Mouse (Mus musculus) liver, embryonic 11.5 days (tissue): ENCODE measurements around the gene Ccdc54. TPM values are rescaled to one million over a fixed set of nuclear protein-coding genes. Genes with fewer than 3 reads are reported as not detected.
A peak's percentile ranks its signal among the peaks of the same experiment; 100 is the strongest.

Experiments used
- ATAC-seq: fragments of 200-750 bp; cut with Nextera tagmentation; replicated peaks from 2 replicates; pipeline ENCODE4 v1.8.0; 2017; ENCODE audit warnings: moderate number of reproducible peaks, mild to moderate bottlenecking, moderate TSS enrichment, moderate library complexity; ENCODE audit not compliant: low FRiP score
- DNase-seq: peaks from one replicate; pipeline ENCODE4 v3.0.0-alpha.2; 2017; ENCODE audit warnings: low spot score
- H3K27ac ChIP-seq: fragments of 300-500 bp; sonication (generic); 2 replicates; pipeline ENCODE4 v1.5.1; 2014; ENCODE audit warnings: mild to moderate bottlenecking, low read depth, low read length, control low read depth
- H3K27me3 ChIP-seq: fragments of 300-500 bp; sonication (generic); replicated peaks from 2 replicates; pipeline ENCODE4 v1.6.1; 2014; ENCODE audit warnings: low read length, mixed read lengths; ENCODE audit not compliant: control insufficient read depth, insufficient read depth
- H3K36me3 ChIP-seq: fragments of 300-500 bp; sonication (generic); 2 replicates; pipeline ENCODE4 v1.6.1; 2014; ENCODE audit warnings: mild to moderate bottlenecking, low read length, moderate library complexity, mixed read lengths; ENCODE audit not compliant: control insufficient read depth, insufficient read depth
- H3K4me1 ChIP-seq: fragments of 300-500 bp; sonication (generic); replicated peaks from 2 replicates; pipeline ENCODE4 v1.6.1; 2014; ENCODE audit warnings: low read length, mixed read lengths; ENCODE audit not compliant: control insufficient read depth, insufficient read depth
- H3K4me2 ChIP-seq: fragments of 300-500 bp; sonication (generic); 2 replicates; pipeline ENCODE4 v1.6.1; 2014; ENCODE audit warnings: mild to moderate bottlenecking, control low read depth, moderate library complexity
- H3K4me3 ChIP-seq: fragments of 300-500 bp; sonication (generic); 2 replicates; pipeline ENCODE4 v1.5.1; 2014; ENCODE audit warnings: low read depth, low read length, control low read depth
- H3K9ac ChIP-seq: fragments of 300-500 bp; sonication (generic); 2 replicates; pipeline ENCODE4 v1.6.1; 2014; ENCODE audit warnings: low read depth, low read length, control low read depth
- H3K9me3 ChIP-seq: fragments of 300-500 bp; sonication (generic); 2 replicates; pipeline ENCODE4 v1.6.1; 2016; ENCODE audit warnings: low read length, inconsistent platforms, mixed read lengths; ENCODE audit not compliant: control insufficient read depth
- WGBS: fragments of 180-500 bp; shearing (Covaris S2); extraction: QIAGEN DNeasy Blood & Tissue Kit; methylation state at CpG from one replicate; pipeline ENCODE4 v1.1.7; 2014; 5-methylcytosine and 5-hydroxymethylcytosine counted together
- polyA plus RNA-seq: library from polyadenylated mRNA; unstranded; fragments of >200 nt; fragmentation: Nextera tagmentation; extraction: Ambion mirVana; gene quantifications from 2 replicates; pipeline ENCODE4 v1.2.1, GENCODE M21; 2014

Gene Ccdc54
- polyA plus RNA-seq: not detected in 2 replicates

- Histone ChIP-seq H3K4me2 (no peak within 1 kb of the TSS), H3K36me3 (no peaks in the 10 kb centered on the region), H3K4me3 (no peak within 1 kb of the TSS), H3K27ac (no peak within 1 kb of the TSS), H3K9me3 (no peaks in the 10 kb centered on the region), H3K9ac (no peak within 1 kb of the TSS), H3K27me3 (no peaks in the 10 kb centered on the region), H3K4me1 (no peaks in the 10 kb centered on the region)
- DNase-seq: no peak
- ATAC-seq: no peak
These were observed at the start of gene Ccdc54 for GRCm38 (mm10) chr16:50591054-50591453. Gene Ccdc54, minus strand, starts transcription at chr16:50591154.

DNA sequence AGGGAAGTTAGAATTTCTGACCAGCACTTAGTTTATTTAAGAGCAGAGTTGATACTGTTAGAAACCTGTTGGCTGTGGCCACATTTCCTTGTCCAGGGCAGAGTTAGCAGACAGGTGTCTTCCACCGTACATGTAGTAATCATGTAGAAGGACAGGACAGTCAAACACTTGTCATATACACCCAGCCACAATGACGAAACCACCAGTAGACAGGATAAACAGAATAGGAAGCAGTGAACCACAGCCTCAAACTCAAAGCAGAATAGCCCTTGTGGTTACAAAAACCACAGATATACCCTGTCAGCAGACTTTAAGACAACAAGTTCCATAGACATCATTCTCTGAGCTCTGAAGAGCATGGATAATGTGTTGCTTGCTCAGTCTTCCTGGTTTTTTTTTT lies 41.6 kb upstream of the Ccdc54 start:
- no peaks in the 10 kb centered on the region for H3K36me3 ChIP-seq
- H3K9ac ChIP-seq: no peak overlapping the region
- no peaks in the 10 kb centered on the region for H3K9me3 ChIP-seq
- no peak overlapping the region for H3K4me2 ChIP-seq
- H3K4me1 ChIP-seq: no peaks in the 10 kb centered on the region
- ATAC-seq (0 out of 2 replicates have a peak, but pooled peaks have one; percentile 31), DNase-seq (no peak)
- H3K27me3 ChIP-seq: no peaks in the 10 kb centered on the region
- no peak overlapping the region for H3K4me3 ChIP-seq
- WGBS: 37% methylated on average over 2 of the region's 2 CpGs
- no peak overlapping the region for H3K27ac ChIP-seq

GRCm38 (mm10) chr16:50615569-50615968 lies 24.6 kb upstream of the Ccdc54 start:
- Histone ChIP-seq H3K9me3 (no peaks in the 10 kb centered on the region), H3K4me1 (no peaks in the 10 kb centered on the region), H3K36me3 (no peaks in the 10 kb centered on the region), H3K4me2 (no peak overlapping the region), H3K27me3 (no peaks in the 10 kb centered on the region), H3K4me3 (no peak overlapping the region), H3K9ac (no peak overlapping the region), H3K27ac (no peak overlapping the region)
- 81% methylated on average over 7 of the region's 7 CpGs for WGBS
- no peak for ATAC-seq
- no peak for DNase-seq

GRCm38 (mm10) chr16:50612944-50613343 lies 22.0 kb upstream of the Ccdc54 start:
- no peaks in the 10 kb centered on the region for H3K27me3 ChIP-seq
- H3K9me3 ChIP-seq: no peaks in the 10 kb centered on the region
- no peak overlapping the region for H3K4me3 ChIP-seq
- ATAC-seq: no peak
- H3K27ac ChIP-seq: no peak overlapping the region
- H3K36me3 ChIP-seq: no peaks in the 10 kb centered on the region
- no peaks in the 10 kb centered on the region for H3K4me1 ChIP-seq
- 48% methylated on average over 4 of the region's 4 CpGs for WGBS
- H3K4me2 ChIP-seq: no peak overlapping the region
- no peak for DNase-seq
- H3K9ac ChIP-seq: no peak overlapping the region

GRCm38 (mm10) chr16:50610580-50610979 lies 19.6 kb upstream of the Ccdc54 start:
- Histone ChIP-seq H3K4me3 (no peak overlapping the region), H3K4me2 (no peak overlapping the region), H3K27ac (no peak overlapping the region), H3K4me1 (no peaks in the 10 kb centered on the region), H3K9ac (no peak overlapping the region), H3K36me3 (no peaks in the 10 kb centered on the region), H3K27me3 (no peaks in the 10 kb centered on the region), H3K9me3 (no peaks in the 10 kb centered on the region)
- 74% methylated on average over 5 of the region's 5 CpGs for WGBS
- DNase-seq (no peak), ATAC-seq (no peak)

DNA sequence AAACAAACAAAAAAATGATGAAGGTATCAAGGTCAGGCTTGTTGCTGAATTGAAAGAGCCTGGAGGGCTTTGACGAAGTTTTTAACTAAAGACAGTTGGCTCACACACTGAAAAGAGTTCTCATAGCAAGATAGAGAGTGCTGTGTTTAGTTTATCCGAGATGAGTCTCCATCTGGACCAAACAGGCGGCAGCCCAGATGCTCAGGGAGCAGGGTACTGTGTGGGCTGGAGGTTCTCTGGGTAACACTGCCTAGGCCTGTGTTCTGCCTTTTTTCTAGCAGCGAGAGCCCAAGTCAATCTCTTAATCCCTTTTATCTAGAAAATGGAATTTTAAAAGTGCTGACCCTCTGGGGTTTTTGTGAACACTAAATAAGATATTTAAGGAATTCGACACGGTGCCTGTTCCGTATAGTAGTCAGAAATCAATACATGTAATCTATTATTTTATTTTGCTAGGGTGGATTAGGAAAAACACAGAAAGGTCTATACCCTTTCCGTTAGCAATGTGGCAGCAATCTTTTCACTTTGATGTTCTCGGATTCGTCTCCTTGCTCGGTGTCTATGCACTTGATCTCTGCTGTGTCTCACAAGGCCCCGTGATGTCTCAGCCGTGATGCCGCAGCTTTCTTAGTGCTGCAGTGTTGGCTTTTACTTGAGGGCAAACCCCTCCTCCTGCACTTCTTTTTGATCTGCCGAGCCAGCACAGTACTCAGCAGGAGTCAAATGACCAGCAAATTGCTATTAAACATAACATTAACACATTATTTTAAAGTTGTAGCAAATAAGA lies 17.0 kb upstream of the Ccdc54 start:
- H3K4me2 ChIP-seq: no peak overlapping the region
- DNase-seq: no peak
- H3K4me3 ChIP-seq: no peak overlapping the region
- H3K27ac ChIP-seq: no peak overlapping the region
- no peak for ATAC-seq
- no peak overlapping the region for H3K9ac ChIP-seq
- no peaks in the 10 kb centered on the region for H3K9me3 ChIP-seq
- 57% methylated on average over 15 of the region's 15 CpGs for WGBS
- no peaks in the 10 kb centered on the region for H3K4me1 ChIP-seq
- no peaks in the 10 kb centered on the region for H3K36me3 ChIP-seq
- no peaks in the 10 kb centered on the region for H3K27me3 ChIP-seq

- 48% methylated on average over 11 of the region's 11 CpGs for WGBS
- no peak overlapping the region for H3K27ac ChIP-seq
- no peaks in the 10 kb centered on the region for H3K9me3 ChIP-seq
- no peak overlapping the region for H3K4me3 ChIP-seq
- H3K36me3 ChIP-seq: no peaks in the 10 kb centered on the region
- ATAC-seq: no peak
- no peaks in the 10 kb centered on the region for H3K4me1 ChIP-seq
- H3K27me3 ChIP-seq: no peaks in the 10 kb centered on the region
- no peak for DNase-seq
- no peak overlapping the region for H3K9ac ChIP-seq
- no peak overlapping the region for H3K4me2 ChIP-seq
These were observed 13.9 kb upstream of the Ccdc54 start for GRCm38 (mm10) chr16:50604826-50605225.

DNA sequence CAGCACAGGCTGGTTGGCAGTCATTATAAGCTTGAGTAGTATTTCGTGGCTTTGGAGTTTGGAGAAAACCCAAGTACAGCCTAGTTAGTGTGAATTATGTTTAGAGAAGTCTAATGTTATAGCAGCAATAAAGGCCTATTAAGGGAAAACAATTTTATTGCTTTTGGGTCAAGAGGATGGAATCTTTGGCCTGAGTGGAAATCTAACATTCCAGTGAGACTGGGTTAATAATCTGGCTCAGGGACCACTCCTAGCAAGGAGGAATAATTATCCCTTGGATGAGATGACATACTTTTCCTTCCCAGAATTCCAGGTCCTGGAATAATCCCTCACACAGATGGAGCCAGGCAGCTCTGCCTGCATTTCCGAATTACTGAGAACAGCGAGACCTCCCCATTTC lies 11.0 kb upstream of the Ccdc54 start:
- Histone ChIP-seq H3K4me1 (no peaks in the 10 kb centered on the region), H3K4me3 (no peak overlapping the region), H3K4me2 (no peak overlapping the region), H3K36me3 (no peaks in the 10 kb centered on the region), H3K9ac (no peak overlapping the region), H3K27ac (no peak overlapping the region), H3K27me3 (no peaks in the 10 kb centered on the region), H3K9me3 (no peaks in the 10 kb centered on the region)
- DNase-seq: no peak
- 52% methylated on average over 3 of the region's 3 CpGs for WGBS
- no peak for ATAC-seq

- Histone ChIP-seq H3K36me3 (no peaks in the 10 kb centered on the region), H3K27ac (no peak overlapping the region), H3K4me3 (no peak overlapping the region), H3K9me3 (no peaks in the 10 kb centered on the region), H3K9ac (no peak overlapping the region), H3K27me3 (no peaks in the 10 kb centered on the region), H3K4me1 (no peaks in the 10 kb centered on the region), H3K4me2 (no peak overlapping the region)
- ATAC-seq (no peak), DNase-seq (no peak)
- WGBS: 75% methylated on average over 3 of the region's 3 CpGs
These were observed 9.7 kb upstream of the Ccdc54 start for GRCm38 (mm10) chr16:50600665-50601064.
